Mouse (Mus musculus): ENCODE measurements at regions not wholly inside any gene's neighbourhood (a gene's known extent, or its start where the extent isn't known, plus 50 kb on each side); places are given as distances from the start of the nearest gene placed in this dataset.

DNA sequence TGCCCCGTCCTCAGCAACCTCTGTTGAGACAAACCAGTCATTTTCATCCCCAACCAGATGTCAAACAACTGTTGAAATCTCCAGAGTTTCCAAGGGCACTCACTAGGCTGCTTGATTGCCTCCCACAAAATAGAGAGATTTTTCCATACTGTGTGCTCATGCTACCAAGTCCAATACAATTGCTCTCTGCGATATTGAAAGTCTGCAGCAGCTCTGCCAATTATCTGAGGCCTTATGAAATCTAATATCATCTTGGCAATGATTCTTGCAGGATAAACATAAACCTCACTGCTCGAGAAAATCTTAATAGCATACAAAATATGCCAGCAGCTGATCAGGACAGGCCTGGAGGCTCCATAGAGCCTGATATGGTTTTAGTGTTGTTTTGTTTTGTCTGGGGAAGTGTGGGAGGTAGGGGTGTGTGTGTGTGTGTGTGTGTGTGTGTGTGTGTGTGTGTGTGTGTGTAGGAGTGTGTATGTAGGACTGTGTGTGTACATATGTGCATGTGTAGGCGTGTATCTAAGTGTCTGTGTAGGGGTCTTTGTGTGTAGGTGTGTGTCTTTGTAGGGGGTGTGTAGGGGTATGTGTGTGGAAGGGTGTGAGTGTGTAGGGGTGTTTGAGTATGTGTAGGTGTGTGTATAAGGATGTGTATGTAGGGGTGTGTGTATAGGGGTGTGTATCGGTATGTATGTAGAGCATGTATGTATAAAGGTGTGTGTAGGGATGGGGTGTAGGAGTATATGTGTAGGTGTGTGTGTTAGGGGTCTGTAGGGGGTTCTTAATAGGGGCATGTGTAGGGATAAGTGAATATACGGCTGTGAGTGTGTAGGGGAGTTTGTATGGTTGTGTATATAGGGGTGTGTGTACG lies 398.1 kb downstream of the Pdcd6ip start:
- no peak for DNase-seq
- H3K27me3 ChIP-seq (replicated peaks; ENCODE audit: control insufficient read depth, insufficient read depth, low read length) = no peaks in the 10 kb centered on the region
- WGBS = 81% methylated on average over 7 of the region's 7 CpGs
- TF ChIP-seq CTCF (conservative IDR thresholded peaks at IDR 0.05; ENCODE audit: insufficient read depth, insufficient read length, low read depth, low read length) (no peak), POLR2A (IDR thresholded peaks at IDR 0.05; ENCODE audit: low read depth, low read length) (no peak)
- H3K4me3 ChIP-seq (ENCODE audit: insufficient read depth, low read depth, low read length) = no peak overlapping the region
- no peaks in the 10 kb centered on the region for H3K4me1 ChIP-seq (ENCODE audit: control insufficient read depth, insufficient read depth, low read length)
- H3K36me3 ChIP-seq (ENCODE audit: control insufficient read depth, insufficient read depth, low read length) = no peaks in the 10 kb centered on the region
- no peak overlapping the region for H3K27ac ChIP-seq (ENCODE audit: insufficient read depth, low read depth, low read length)

DNA sequence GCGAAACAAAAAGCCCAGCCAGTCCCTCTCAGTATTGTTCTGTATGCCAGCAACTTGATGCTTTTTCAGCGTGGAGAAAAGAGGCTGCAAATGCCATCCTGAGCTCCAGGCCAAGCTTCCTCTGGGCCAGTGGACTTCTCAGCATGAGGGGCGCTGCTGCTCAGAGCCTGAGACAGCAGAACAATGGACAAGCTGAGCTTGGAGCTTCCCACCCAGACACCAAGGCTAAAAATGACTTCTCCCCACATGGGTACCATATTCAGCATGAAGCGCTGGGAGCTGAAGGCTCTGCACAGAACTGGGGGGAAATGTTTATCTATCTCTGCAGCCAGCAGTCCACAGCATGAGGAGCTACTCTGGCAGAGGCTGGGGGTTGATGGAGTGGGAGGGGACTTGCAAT lies 402.3 kb downstream of the Pdcd6ip start:
- TF ChIP-seq CTCF (conservative IDR thresholded peaks at IDR 0.05; ENCODE audit: insufficient read depth, insufficient read length, low read depth, low read length) (no peak), POLR2A (IDR thresholded peaks at IDR 0.05; ENCODE audit: low read depth, low read length) (no peak)

DNA sequence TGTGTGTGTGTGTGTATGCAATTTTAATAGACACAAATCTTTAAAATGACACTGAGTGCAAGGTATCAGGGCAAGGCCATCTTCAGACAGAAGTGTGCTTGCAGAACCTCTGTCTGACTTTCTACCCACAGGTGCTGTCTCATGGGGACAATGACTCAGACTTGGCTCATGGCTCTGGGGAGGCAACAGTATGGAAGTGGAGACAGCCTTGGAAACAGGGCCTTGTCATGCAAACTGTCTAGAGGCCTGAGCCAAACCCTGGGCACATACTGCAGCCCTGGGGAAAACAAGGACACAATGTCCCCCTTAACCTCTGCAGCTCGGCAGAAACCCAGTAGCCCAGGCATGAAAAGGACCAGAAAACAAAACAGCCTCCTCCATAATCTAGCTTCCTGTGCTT lies 405.6 kb downstream of the Pdcd6ip start:
- Histone ChIP-seq H3K36me3 (ENCODE audit: control insufficient read depth, insufficient read depth, low read length) (no peaks in the 10 kb centered on the region), H3K4me3 (ENCODE audit: insufficient read depth, low read depth, low read length) (no peak overlapping the region), H3K27me3 (replicated peaks; ENCODE audit: control insufficient read depth, insufficient read depth, low read length) (no peaks in the 10 kb centered on the region), H3K27ac (ENCODE audit: insufficient read depth, low read depth, low read length) (no peak overlapping the region), H3K4me1 (ENCODE audit: control insufficient read depth, insufficient read depth, low read length) (no peaks in the 10 kb centered on the region)
- no peak for DNase-seq
- 50% methylated on average over 1 of the region's 1 CpGs for WGBS
- TF ChIP-seq CTCF (conservative IDR thresholded peaks at IDR 0.05; ENCODE audit: insufficient read depth, insufficient read length, low read depth, low read length) (no peak), POLR2A (IDR thresholded peaks at IDR 0.05; ENCODE audit: low read depth, low read length) (no peak)

More for the DNA sequence above, 402.3 kb downstream of the Pdcd6ip start:
- Histone ChIP-seq H3K4me1 (ENCODE audit: control insufficient read depth, insufficient read depth, low read length) (no peaks in the 10 kb centered on the region), H3K36me3 (ENCODE audit: control insufficient read depth, insufficient read depth, low read length) (no peaks in the 10 kb centered on the region), H3K27ac (ENCODE audit: insufficient read depth, low read depth, low read length) (no peak overlapping the region), H3K4me3 (ENCODE audit: insufficient read depth, low read depth, low read length) (no peak overlapping the region), H3K27me3 (replicated peaks; ENCODE audit: control insufficient read depth, insufficient read depth, low read length) (no peaks in the 10 kb centered on the region)
- WGBS = 66% methylated on average over 4 of the region's 4 CpGs
- no peak for DNase-seq

DNA sequence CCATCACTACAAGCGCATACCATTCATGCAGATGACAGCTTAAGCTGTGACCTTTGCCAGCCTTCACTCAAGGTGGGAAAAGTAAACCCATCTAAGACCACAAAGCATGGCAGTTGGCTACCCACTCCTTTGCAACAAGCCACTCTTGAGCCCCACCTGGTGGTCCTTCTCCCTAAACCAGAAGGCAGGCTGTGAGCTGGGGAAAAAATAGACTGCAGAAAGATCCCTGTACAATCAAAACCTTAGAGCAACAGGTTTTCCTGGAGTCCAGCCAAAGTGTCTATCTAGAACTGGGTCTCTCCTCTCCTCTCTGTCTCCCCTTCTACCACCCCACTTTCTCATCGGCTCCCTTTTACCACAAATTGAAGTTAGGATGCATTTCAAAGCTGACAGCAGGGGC lies 407.2 kb downstream of the Pdcd6ip start:
- Histone ChIP-seq H3K4me1 (ENCODE audit: control insufficient read depth, insufficient read depth, low read length) (no peaks in the 10 kb centered on the region), H3K27me3 (replicated peaks; ENCODE audit: control insufficient read depth, insufficient read depth, low read length) (no peaks in the 10 kb centered on the region), H3K27ac (ENCODE audit: insufficient read depth, low read depth, low read length) (no peak overlapping the region), H3K4me3 (ENCODE audit: insufficient read depth, low read depth, low read length) (no peak overlapping the region), H3K36me3 (ENCODE audit: control insufficient read depth, insufficient read depth, low read length) (no peaks in the 10 kb centered on the region)
- TF ChIP-seq CTCF (conservative IDR thresholded peaks at IDR 0.05; ENCODE audit: insufficient read depth, insufficient read length, low read depth, low read length) (no peak), POLR2A (IDR thresholded peaks at IDR 0.05; ENCODE audit: low read depth, low read length) (no peak)
- DNase-seq = no peak
- WGBS = 25% methylated on average over 2 of the region's 2 CpGs

DNA sequence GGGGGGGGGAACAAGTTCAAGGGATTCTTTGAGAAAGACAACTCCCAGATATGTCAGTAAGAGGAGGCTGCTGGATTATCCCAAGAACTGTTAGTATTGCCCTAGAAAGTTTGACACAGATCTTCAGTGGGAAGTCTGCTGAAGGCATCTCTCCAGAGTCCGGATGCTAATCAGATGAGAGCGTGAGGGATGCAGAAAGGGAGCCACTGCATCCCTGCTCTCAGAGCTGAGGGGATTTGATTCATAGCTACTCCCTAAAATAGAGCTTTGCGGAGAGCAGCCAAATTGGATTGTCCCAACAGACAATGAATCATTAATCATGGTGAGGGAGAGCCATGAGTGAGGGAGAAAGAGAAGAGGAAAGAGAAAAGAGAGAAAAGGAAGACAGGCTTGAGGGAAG lies 408.2 kb downstream of the Pdcd6ip start:
- H3K27me3 ChIP-seq (replicated peaks; ENCODE audit: control insufficient read depth, insufficient read depth, low read length) = no peaks in the 10 kb centered on the region
- no peaks in the 10 kb centered on the region for H3K36me3 ChIP-seq (ENCODE audit: control insufficient read depth, insufficient read depth, low read length)
- H3K27ac ChIP-seq (ENCODE audit: insufficient read depth, low read depth, low read length) = no peak overlapping the region
- no peak overlapping the region for H3K4me3 ChIP-seq (ENCODE audit: insufficient read depth, low read depth, low read length)
- H3K4me1 ChIP-seq (ENCODE audit: control insufficient read depth, insufficient read depth, low read length) = no peaks in the 10 kb centered on the region
- 20% methylated on average over 3 of the region's 3 CpGs for WGBS
- TF ChIP-seq POLR2A (IDR thresholded peaks at IDR 0.05; ENCODE audit: low read depth, low read length) (no peak), CTCF (conservative IDR thresholded peaks at IDR 0.05; ENCODE audit: insufficient read depth, insufficient read length, low read depth, low read length) (no peak)
- no peak for DNase-seq

DNA sequence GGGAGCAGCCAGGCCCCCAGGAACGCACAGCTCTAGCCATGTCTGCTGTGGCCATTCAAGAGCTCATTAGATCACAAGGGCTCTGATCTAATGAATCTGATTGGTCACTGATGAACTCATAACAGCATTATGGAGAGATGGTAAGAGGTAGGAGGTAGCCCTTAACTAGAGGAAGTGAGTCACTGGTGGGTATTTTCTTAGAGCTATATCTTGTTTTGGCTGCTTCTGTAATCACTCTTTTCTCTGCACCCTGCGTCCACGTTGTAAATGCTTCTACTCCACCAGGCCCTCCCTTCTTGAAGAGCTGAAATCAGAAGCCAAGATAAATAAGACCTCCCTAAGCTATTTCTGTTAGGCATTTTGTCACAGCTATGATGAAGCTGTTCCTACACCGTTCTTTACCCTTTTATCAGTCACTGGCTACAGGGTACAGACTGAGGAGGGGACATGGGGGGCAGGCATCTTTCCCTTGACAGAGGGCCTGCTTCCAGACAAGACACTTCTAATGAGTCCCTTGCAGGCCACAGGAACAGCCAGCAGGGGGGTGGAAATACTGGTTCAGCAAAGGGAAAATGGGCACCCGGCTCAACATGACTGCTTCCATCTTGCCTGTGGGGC lies 412.1 kb downstream of the Pdcd6ip start:
- Histone ChIP-seq H3K27ac (ENCODE audit: insufficient read depth, low read depth, low read length) (no peak overlapping the region), H3K27me3 (replicated peaks; ENCODE audit: control insufficient read depth, insufficient read depth, low read length) (no peaks in the 10 kb centered on the region), H3K36me3 (ENCODE audit: control insufficient read depth, insufficient read depth, low read length) (no peaks in the 10 kb centered on the region), H3K4me1 (ENCODE audit: control insufficient read depth, insufficient read depth, low read length) (no peaks in the 10 kb centered on the region), H3K4me3 (ENCODE audit: insufficient read depth, low read depth, low read length) (no peak overlapping the region)
- TF ChIP-seq CTCF (conservative IDR thresholded peaks at IDR 0.05; ENCODE audit: insufficient read depth, insufficient read length, low read depth, low read length) (no peak), POLR2A (IDR thresholded peaks at IDR 0.05; ENCODE audit: low read depth, low read length) (no peak)
- no peak for DNase-seq
- WGBS = 36% methylated on average over 5 of the region's 5 CpGs

DNA sequence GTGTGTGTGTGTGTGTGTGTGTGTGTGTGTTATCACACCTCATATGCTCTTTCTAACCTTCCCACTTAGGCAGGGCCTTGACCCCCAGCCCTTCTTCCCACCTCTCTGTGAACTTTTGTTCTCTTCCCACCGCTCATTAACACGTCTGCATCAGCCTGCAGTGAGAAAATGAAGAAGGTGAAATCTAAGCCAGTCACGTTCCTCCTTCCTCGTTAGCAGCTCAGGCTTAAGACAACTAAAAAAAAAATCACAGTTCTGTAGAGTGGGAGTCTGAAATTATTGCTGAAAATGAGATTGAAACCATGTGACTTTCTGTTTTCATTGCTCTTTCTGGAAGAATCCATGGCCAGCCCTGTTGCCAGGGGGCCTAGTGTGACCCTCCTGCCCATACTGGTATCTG lies 420.7 kb downstream of the Pdcd6ip start:
- H3K4me1 ChIP-seq (ENCODE audit: control insufficient read depth, insufficient read depth, low read length) = no peaks in the 10 kb centered on the region
- H3K27ac ChIP-seq (ENCODE audit: insufficient read depth, low read depth, low read length) = no peak overlapping the region
- WGBS = 16% methylated on average over 4 of the region's 4 CpGs
- no peaks in the 10 kb centered on the region for H3K36me3 ChIP-seq (ENCODE audit: control insufficient read depth, insufficient read depth, low read length)
- no peak for DNase-seq
- H3K4me3 ChIP-seq (ENCODE audit: insufficient read depth, low read depth, low read length) = no peak overlapping the region
- no peak for TF ChIP-seq CTCF (conservative IDR thresholded peaks at IDR 0.05; ENCODE audit: insufficient read depth, insufficient read length, low read depth, low read length)
- no peak for TF ChIP-seq POLR2A (IDR thresholded peaks at IDR 0.05; ENCODE audit: low read depth, low read length)
- no peaks in the 10 kb centered on the region for H3K27me3 ChIP-seq (replicated peaks; ENCODE audit: control insufficient read depth, insufficient read depth, low read length)
